Mouse (Mus musculus) forebrain, embryonic 14.5 days (tissue): ENCODE data around the gene Olfr1358. TPM values are rescaled to one million over a fixed set of nuclear protein-coding genes. Genes with fewer than 3 reads are reported as not detected.
"Not testable (repeated sequence)": the region's sequence is repeated elsewhere in the genome, so short reads cannot be mapped to it uniquely, and the experiment has no call there.

ENCODE experiments used
- ATAC-seq: fragments of 200-750 bp; cut with Nextera tagmentation; 2 replicates; pipeline ENCODE4 v1.8.0; 2017; ENCODE audit warnings: mild to moderate bottlenecking, moderate library complexity
- DNase-seq: peaks from one replicate; pipeline ENCODE4 v3.0.0-alpha.2; 2015; ENCODE audit warnings: low spot score
- H3K27ac ChIP-seq: fragments of 300-500 bp; sonication (generic); 2 replicates; pipeline ENCODE4 v1.5.1; 2014; ENCODE audit warnings: low read depth, mild to moderate bottlenecking, control low read depth, low read length, moderate library complexity
- H3K27me3 ChIP-seq: fragments of 300-500 bp; sonication (generic); replicated peaks from 2 replicates; pipeline ENCODE4 v1.6.1; 2014; ENCODE audit warnings: low read length, control low read depth, mixed read lengths; ENCODE audit not compliant: control insufficient read depth, insufficient read depth
- H3K36me3 ChIP-seq: fragments of 300-500 bp; sonication (generic); 2 replicates; pipeline ENCODE4 v1.6.1; 2014; ENCODE audit warnings: low read length, control low read depth; ENCODE audit not compliant: control insufficient read depth, insufficient read depth
- H3K4me1 ChIP-seq: fragments of 300-500 bp; sonication (generic); 2 replicates; pipeline ENCODE4 v1.6.1; 2014; ENCODE audit warnings: antibody characterized with exemption, low read length, control low read depth; ENCODE audit not compliant: control insufficient read depth, insufficient read depth
- H3K4me2 ChIP-seq: fragments of 300-500 bp; sonication (generic); 2 replicates; pipeline ENCODE4 v1.6.1; 2014; ENCODE audit warnings: mild to moderate bottlenecking, control low read depth, low read length
- H3K4me3 ChIP-seq: fragments of 300-500 bp; sonication (generic); 2 replicates; pipeline ENCODE4 v1.5.1; 2014; ENCODE audit warnings: low read depth, low read length, control low read depth
- H3K9ac ChIP-seq: fragments of 300-500 bp; sonication (generic); 2 replicates; pipeline ENCODE4 v1.6.1; 2014; ENCODE audit warnings: mild to moderate bottlenecking, low read length, control low read depth, moderate library complexity
- H3K9me3 ChIP-seq: fragments of 300-500 bp; sonication (generic); replicated peaks from 2 replicates; pipeline ENCODE4 v1.6.1; 2016; ENCODE audit warnings: low read length, control low read depth, mixed read lengths; ENCODE audit not compliant: control insufficient read depth
- WGBS: fragments of 180-500 bp; shearing (Covaris S2); extraction: QIAGEN DNeasy Blood & Tissue Kit; methylation state at CpG from one replicate; pipeline ENCODE4 v1.1.7; 2014; 5-methylcytosine and 5-hydroxymethylcytosine counted together
- polyA plus RNA-seq: library from polyadenylated mRNA; unstranded; fragments of >200 nt; fragmentation: Nextera tagmentation; extraction: Ambion mirVana; gene quantifications from 2 replicates; pipeline ENCODE4 v1.2.1, GENCODE M21; 2014

Olfr1358 gene
- polyA plus RNA-seq, 1 experiment from 2014 or later = not detected

GRCm38 (mm10) chr10:78481928-78482499 is 35.2 kb upstream of the Olfr1358 start:
- Histone ChIP-seq H3K36me3 (no peaks in the 10 kb centered on the region), H3K4me1 (no peaks in the 10 kb centered on the region), H3K4me3 (peak overlapping the region; percentile 34), H3K4me2 (peak overlapping the region; percentile 88), H3K27me3 (no peaks in the 10 kb centered on the region), H3K9me3 (no peaks in the 10 kb centered on the region), H3K9ac (peak overlapping the region; percentile 60), H3K27ac (no peak overlapping the region)
- under 1% methylated on average over 35 of the region's 35 CpGs for WGBS
- DNase-seq (peak; percentile 79), ATAC-seq (peak; percentile 96)

DNA sequence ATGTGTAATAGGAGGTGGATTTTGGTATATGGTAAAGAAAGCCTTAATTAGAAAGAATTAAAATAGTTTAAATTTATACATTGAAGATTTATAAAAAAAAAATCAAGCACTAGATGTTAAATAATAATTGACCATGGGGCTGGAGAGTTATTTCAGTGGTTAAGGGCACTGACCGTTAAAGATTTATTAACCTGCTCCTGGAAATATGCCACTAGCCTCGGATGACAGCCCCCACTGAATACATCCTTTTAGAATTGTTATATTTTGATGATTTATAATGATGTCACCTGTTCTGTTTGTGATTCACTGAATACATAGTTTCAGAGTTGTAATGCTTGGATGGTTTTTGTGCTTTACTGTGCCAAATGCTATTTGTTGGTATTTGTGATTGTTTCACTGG is 31.9 kb upstream of the Olfr1358 start:
- H3K27ac ChIP-seq, DNase-seq, H3K9me3 ChIP-seq, H3K9ac ChIP-seq, H3K4me2 ChIP-seq, H3K4me1 ChIP-seq, H3K4me3 ChIP-seq, H3K36me3 ChIP-seq, H3K27me3 ChIP-seq, ATAC-seq: not testable (repeated sequence)
- 72% methylated on average over 2 of the region's 2 CpGs for WGBS

DNA sequence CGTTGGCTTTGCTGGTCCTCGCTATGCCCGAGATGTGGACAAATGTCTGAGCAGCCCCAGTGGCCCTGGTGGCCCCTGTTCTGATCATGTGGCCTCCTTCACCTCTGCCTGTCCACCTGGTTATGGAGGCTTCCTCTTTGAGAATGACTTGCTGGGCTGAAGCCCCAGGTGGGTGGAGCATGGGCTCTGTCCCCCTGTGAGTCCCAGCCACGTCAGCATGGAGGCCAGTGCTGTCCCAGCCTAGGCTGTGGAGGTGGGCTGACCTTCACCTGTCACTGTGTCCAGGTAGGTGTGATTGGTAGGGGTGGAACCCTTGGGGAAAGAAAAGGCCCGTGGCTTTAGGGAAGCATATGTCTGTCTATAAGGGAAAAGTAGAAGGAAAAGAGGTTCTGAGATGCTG is 30.4 kb upstream of the Olfr1358 start:
- DNase-seq (no peak), ATAC-seq (no peak)
- WGBS = 78% methylated on average over 5 of the region's 5 CpGs
- Histone ChIP-seq H3K9me3 (no peaks in the 10 kb centered on the region), H3K9ac (no peak overlapping the region), H3K4me2 (no peak overlapping the region), H3K36me3 (no peaks in the 10 kb centered on the region), H3K4me1 (no peaks in the 10 kb centered on the region), H3K27me3 (no peaks in the 10 kb centered on the region), H3K27ac (no peak overlapping the region), H3K4me3 (no peak overlapping the region)

GRCm38 (mm10) chr10:78487431-78488086 is 29.7 kb upstream of the Olfr1358 start:
- Histone ChIP-seq H3K9me3 (no peaks in the 10 kb centered on the region), H3K4me2 (peak overlapping the region; percentile 43), H3K4me1 (no peaks in the 10 kb centered on the region), H3K36me3 (no peaks in the 10 kb centered on the region), H3K9ac (peak overlapping the region; percentile 32; the same call in 1 of the 2 replicates), H3K27ac (no peak overlapping the region), H3K27me3 (no peaks in the 10 kb centered on the region), H3K4me3 (no peak overlapping the region)
- ATAC-seq (peak; percentile 71), DNase-seq (peak; percentile 76)
- 9% methylated on average over 26 of the region's 26 CpGs for WGBS

DNA sequence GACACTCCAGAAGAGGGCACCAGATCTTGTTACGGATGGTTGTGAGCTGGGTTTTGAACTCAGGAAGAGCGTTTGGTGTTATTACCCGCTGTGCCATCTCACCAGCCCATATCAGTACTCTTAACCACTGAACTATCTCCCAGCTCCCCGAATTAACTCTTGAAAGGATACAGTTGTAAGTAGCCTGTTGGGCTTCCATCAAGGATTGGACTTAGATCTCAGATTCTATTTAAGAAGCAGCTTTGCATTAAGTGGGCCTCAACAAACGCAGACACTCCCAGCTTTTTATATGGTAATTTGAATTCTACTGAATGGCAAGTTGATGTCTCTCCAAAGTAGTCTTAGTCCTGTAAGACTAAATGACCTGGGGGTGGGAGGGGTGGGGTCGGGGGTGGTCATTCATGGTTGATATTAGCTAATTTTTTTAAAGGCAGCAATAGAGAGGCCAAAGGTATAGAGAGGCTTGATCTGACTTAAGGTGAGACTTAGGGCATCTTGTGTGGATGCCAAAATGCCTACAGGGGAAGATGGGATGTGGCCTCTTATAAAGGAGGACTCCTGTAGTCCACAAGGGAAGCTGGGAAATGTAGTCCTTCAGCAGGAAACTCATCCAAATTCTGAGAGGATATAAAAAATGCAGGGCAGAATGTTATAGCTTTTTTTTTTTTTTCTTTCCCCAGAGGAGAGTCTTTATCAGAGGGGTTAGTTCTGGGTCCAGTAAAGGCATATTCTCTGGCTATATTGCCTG is 14.1 kb upstream of the Olfr1358 start:
- Histone ChIP-seq H3K4me1 (no peaks in the 10 kb centered on the region), H3K9ac (no peak overlapping the region), H3K27ac (no peak overlapping the region), H3K27me3 (no peaks in the 10 kb centered on the region), H3K9me3 (no peaks in the 10 kb centered on the region), H3K4me3 (no peak overlapping the region), H3K36me3 (no peaks in the 10 kb centered on the region), H3K4me2 (no peak overlapping the region)
- DNase-seq (no peak), ATAC-seq (no peak)
- 73% methylated on average over 6 of the region's 6 CpGs for WGBS

GRCm38 (mm10) chr10:78519792-78520191 is 2.6 kb downstream of the Olfr1358 start:
- DNase-seq (no peak), ATAC-seq (no peak)
- Histone ChIP-seq H3K4me3 (no peak overlapping the region), H3K27me3 (0 out of 2 replicates have a peak, but pooled peaks cover 4% of the 10 kb centered on the region), H3K36me3 (no peaks in the 10 kb centered on the region), H3K27ac (no peak overlapping the region), H3K4me1 (no peaks in the 10 kb centered on the region), H3K9me3 (no peaks in the 10 kb centered on the region), H3K9ac (no peak overlapping the region), H3K4me2 (no peak overlapping the region)
- 87% methylated on average over 9 of the region's 9 CpGs for WGBS

DNA sequence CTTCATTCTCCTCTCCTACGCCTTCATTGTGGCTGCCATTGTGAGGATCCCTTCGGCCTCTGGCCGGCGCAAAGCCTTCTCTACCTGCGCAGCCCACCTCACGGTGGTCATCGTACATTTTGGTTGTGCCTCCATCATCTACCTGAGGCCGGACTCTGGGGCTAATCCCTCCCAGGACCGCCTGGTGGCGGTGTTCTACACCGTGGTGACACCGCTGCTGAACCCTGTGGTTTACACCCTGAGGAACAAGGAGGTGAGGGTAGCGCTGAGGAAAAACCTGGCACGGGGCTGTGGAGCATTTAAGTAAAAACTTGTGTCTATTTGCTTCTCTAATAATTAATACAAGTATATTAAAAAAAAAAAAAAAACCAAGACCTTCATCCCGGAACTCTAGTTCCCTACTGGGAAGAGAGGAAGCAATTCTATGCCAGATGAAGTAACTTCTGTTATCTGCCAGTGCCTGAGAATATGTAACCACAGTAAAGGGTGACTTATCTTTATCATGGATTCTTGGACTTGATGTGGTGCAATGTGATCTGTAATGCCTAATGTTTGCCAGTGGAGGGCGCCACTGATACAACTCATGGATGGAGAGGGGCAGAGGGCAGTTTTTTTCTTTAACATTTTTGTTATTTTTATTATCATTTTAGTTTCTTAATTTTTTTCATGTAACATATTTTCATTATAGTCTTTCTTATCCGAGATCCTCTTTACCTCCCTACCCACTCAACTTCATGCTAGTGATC is 3.2 kb downstream of the Olfr1358 start:
- ATAC-seq = no peak
- no peak overlapping the region for H3K27ac ChIP-seq
- DNase-seq = peak; percentile 7
- 0 out of 2 replicates have a peak, but pooled peaks cover 4% of the 10 kb centered on the region for H3K27me3 ChIP-seq
- no peak overlapping the region for H3K9ac ChIP-seq
- 60% methylated on average over 17 of the region's 17 CpGs for WGBS
- no peaks in the 10 kb centered on the region for H3K36me3 ChIP-seq
- H3K4me2 ChIP-seq = no peak overlapping the region
- H3K4me3 ChIP-seq = no peak overlapping the region
- no peaks in the 10 kb centered on the region for H3K4me1 ChIP-seq
- H3K9me3 ChIP-seq = no peaks in the 10 kb centered on the region

DNA sequence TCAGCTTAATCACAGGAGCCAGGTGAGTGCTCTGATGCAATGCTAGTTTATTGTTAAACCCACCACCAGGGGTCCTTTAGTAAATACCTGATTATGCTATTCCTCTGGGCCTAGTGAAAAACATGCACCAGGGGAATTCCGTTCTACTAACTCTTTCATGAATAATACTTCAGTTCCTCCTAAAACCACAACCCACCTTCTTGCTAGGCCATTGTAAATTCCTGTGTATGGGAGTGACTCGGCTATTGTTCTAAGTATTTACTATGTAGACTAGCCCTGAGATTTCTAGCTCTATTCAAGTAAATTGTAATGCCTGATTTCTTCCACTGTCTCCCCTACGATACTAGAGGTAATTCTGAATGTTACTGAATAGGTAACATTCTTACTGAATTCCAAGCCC is 7.8 kb downstream of the Olfr1358 start:
- not testable (repeated sequence) for DNase-seq

More for the DNA sequence above, 7.8 kb downstream of the Olfr1358 start:
- not testable (repeated sequence) for H3K9ac ChIP-seq, H3K4me2 ChIP-seq, H3K4me1 ChIP-seq, H3K27ac ChIP-seq, H3K4me3 ChIP-seq, H3K9me3 ChIP-seq, H3K36me3 ChIP-seq, ATAC-seq, H3K27me3 ChIP-seq
- WGBS = 26% methylated on average over 3 of the region's 3 CpGs
